Mouse (Mus musculus): ENCODE data around the gene 1700001J03Rik. TPM values are rescaled to one million over a fixed set of nuclear protein-coding genes. Genes with fewer than 3 reads are reported as not detected.
A peak's percentile ranks its signal among the peaks of the same experiment; 100 is the strongest.
"Not testable (repeated sequence)": the region's sequence is repeated elsewhere in the genome, so short reads cannot be mapped to it uniquely, and the experiment has no call there.

The 1700001J03Rik gene
- polyA plus RNA-seq, 2 experiments, result 0.38 TPM; not detected in 1

DNA sequence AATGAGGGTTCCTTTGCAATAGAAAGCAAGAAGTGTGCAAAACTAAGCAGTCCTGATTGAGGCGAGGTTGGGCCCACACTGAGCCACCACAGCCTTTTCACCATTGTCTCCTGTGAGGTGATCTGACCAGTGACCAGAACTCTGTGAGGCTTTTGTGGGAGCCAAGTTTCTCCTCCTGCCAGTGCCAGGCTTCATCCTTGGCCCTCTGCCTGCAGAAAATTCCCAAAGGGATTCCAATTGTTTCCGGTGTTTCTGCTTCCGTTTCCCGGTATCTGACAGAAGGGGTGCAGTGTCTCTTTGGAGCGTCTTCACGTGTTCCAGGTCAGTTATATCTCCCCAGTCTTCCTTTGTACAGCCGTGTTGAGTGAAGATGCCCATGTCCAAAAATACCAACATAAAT is 3.6 kb upstream of the 1700001J03Rik start:
- no peak for TF ChIP-seq POLR2A (IDR thresholded peaks at IDR 0.05; ENCODE audit: borderline replicate concordance, extremely low read depth, insufficient read depth, insufficient read length)
- H3K4me2 ChIP-seq (replicated peaks; ENCODE audit: low read depth, low read length, severe bottlenecking), result no peak overlapping the region
- H3K36me3 ChIP-seq (ENCODE audit: control insufficient read depth, insufficient read depth, low read length), result no peaks in the 10 kb centered on the region
- H3K9ac ChIP-seq (ENCODE audit: low read depth, low read length, severe bottlenecking), result no peak overlapping the region
- H3K4me1 ChIP-seq (ENCODE audit: control insufficient read depth, insufficient read depth, low read length), result no peaks in the 10 kb centered on the region
- no peaks in the 10 kb centered on the region for H3K27me3 ChIP-seq (ENCODE audit: control insufficient read depth, insufficient read depth, low read length)
- DNase-seq (ENCODE audit: low spot score) (no peak), ATAC-seq (ENCODE audit: low FRiP score, low read depth) (no peak)
- WGBS, result 89% methylated on average over 7 of the region's 7 CpGs
- no peak overlapping the region for H3K27ac ChIP-seq (replicated peaks; ENCODE audit: low read depth, low read length)
- H3K9me3 ChIP-seq (ENCODE audit: control insufficient read depth, low read length), result no peaks in the 10 kb centered on the region
- no peak overlapping the region for H3K4me3 ChIP-seq (replicated peaks; ENCODE audit: low read length)

- WGBS, result 84% methylated on average over 1 of the region's 1 CpGs
- H3K9me3 ChIP-seq (ENCODE audit: control insufficient read depth, low read length), result no peaks in the 10 kb centered on the region
- no peak overlapping the region for H3K27ac ChIP-seq (replicated peaks; ENCODE audit: low read depth, low read length)
- H3K9ac ChIP-seq (ENCODE audit: low read depth, low read length, severe bottlenecking), result no peak overlapping the region
- DNase-seq (ENCODE audit: low spot score) (no peak), ATAC-seq (ENCODE audit: low FRiP score, low read depth) (no peak)
- TF ChIP-seq POLR2A (IDR thresholded peaks at IDR 0.05; ENCODE audit: borderline replicate concordance, extremely low read depth, insufficient read depth, insufficient read length), result no peak
- no peaks in the 10 kb centered on the region for H3K4me1 ChIP-seq (ENCODE audit: control insufficient read depth, insufficient read depth, low read length)
- no peak overlapping the region for H3K4me2 ChIP-seq (replicated peaks; ENCODE audit: low read depth, low read length, severe bottlenecking)
- H3K36me3 ChIP-seq (ENCODE audit: control insufficient read depth, insufficient read depth, low read length), result no peaks in the 10 kb centered on the region
- H3K27me3 ChIP-seq (ENCODE audit: control insufficient read depth, insufficient read depth, low read length), result no peaks in the 10 kb centered on the region
- no peak overlapping the region for H3K4me3 ChIP-seq (replicated peaks; ENCODE audit: low read length)
Observed at GRCm38 (mm10) chr5:146188144-146188543, 3.0 kb upstream of the 1700001J03Rik start.

DNA sequence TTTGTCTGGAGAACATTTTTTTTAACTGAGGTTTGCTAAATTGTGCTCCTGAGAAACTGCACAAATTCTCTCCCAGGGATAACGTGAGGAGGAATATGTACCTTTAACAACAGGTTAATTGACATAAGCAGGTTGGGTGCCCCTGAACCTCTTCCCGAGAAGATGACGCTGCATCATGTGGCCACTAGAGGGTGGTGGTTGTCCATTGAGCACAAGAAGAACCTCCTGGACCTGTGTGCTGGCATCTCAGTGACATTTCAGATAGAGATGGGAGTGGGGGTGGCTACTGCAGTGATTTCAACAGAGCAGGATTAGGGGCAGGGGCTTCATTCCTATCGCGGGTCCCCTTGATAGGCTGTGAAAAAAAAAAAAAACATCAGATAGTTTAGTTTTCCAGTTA is 2.3 kb upstream of the 1700001J03Rik start:
- H3K4me2 ChIP-seq (replicated peaks; ENCODE audit: low read depth, low read length, severe bottlenecking); H3K4me3 ChIP-seq (replicated peaks; ENCODE audit: low read length); H3K9me3 ChIP-seq (ENCODE audit: control insufficient read depth, low read length); H3K27me3 ChIP-seq (ENCODE audit: control insufficient read depth, insufficient read depth, low read length); H3K4me1 ChIP-seq (ENCODE audit: control insufficient read depth, insufficient read depth, low read length); ATAC-seq (ENCODE audit: low FRiP score, low read depth); H3K27ac ChIP-seq (replicated peaks; ENCODE audit: low read depth, low read length); H3K9ac ChIP-seq (ENCODE audit: low read depth, low read length, severe bottlenecking); H3K36me3 ChIP-seq (ENCODE audit: control insufficient read depth, insufficient read depth, low read length): not testable (repeated sequence)
- WGBS, result 36% methylated on average over 5 of the region's 5 CpGs
- DNase-seq (ENCODE audit: low spot score), result peak; percentile 5

DNA sequence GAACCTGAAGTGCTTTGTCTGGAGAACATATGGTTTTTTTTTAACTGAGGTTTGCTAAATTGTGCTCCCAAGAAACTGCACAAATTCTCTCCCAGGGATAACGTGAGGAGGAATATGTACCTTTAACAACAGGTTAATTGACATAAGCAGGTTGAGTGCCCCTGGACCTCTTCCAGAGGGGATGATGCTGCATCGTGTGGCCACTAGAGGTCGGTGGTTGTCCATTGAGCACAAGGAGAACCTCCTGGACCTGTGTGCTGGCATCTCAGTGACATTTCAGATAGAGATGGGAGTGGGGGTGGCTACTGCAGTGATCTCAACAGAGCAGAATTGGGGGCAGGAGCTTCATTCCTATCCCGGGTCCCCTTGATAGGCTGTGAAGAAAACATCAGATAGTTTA is 12.4 kb downstream of the 1700001J03Rik start:
- not testable (repeated sequence) for ATAC-seq (ENCODE audit: low FRiP score, low read depth); H3K36me3 ChIP-seq (ENCODE audit: control insufficient read depth, insufficient read depth, low read length); H3K4me3 ChIP-seq (replicated peaks; ENCODE audit: low read length); H3K9ac ChIP-seq (ENCODE audit: low read depth, low read length, severe bottlenecking); H3K9me3 ChIP-seq (ENCODE audit: control insufficient read depth, low read length); DNase-seq (ENCODE audit: low spot score); H3K4me2 ChIP-seq (replicated peaks; ENCODE audit: low read depth, low read length, severe bottlenecking); H3K4me1 ChIP-seq (ENCODE audit: control insufficient read depth, insufficient read depth, low read length); H3K27ac ChIP-seq (replicated peaks; ENCODE audit: low read depth, low read length); H3K27me3 ChIP-seq (ENCODE audit: control insufficient read depth, insufficient read depth, low read length)
- WGBS, result 62% methylated on average over 4 of the region's 4 CpGs

DNA sequence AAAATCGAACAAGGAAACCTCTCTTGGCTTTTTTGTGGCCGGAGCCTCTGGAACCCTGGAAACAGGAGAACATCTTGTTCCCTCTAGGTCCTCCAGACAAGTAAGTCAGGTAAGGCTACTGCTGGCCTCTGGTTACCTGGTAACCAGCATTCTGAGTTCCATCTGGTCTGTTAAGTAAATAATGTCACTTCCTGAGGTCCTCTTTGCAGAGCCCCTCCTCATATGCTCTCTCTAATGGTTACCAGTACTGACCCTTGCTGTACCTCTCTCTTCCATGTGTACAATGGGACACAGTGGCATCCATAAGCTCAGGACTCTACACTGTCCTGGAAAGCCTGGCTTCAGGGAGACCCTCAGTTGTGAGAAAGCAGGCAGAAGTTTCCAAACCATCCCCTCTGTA is 14.5 kb downstream of the 1700001J03Rik start, which contains the start of gene Gm6309:
TSS of gene Gm6309 (minus strand) at position 101 of the 400 bp plus-strand sequence.
- H3K27ac ChIP-seq (replicated peaks; ENCODE audit: low read depth, low read length); H3K27me3 ChIP-seq (ENCODE audit: control insufficient read depth, insufficient read depth, low read length); H3K9me3 ChIP-seq (ENCODE audit: control insufficient read depth, low read length); H3K4me1 ChIP-seq (ENCODE audit: control insufficient read depth, insufficient read depth, low read length); H3K4me2 ChIP-seq (replicated peaks; ENCODE audit: low read depth, low read length, severe bottlenecking); H3K9ac ChIP-seq (ENCODE audit: low read depth, low read length, severe bottlenecking); DNase-seq (ENCODE audit: low spot score); H3K36me3 ChIP-seq (ENCODE audit: control insufficient read depth, insufficient read depth, low read length); H3K4me3 ChIP-seq (replicated peaks; ENCODE audit: low read length); ATAC-seq (ENCODE audit: low FRiP score, low read depth): not testable (repeated sequence)
- WGBS, result 79% methylated on average over 2 of the region's 2 CpGs

- H3K9ac ChIP-seq (ENCODE audit: low read depth, low read length, severe bottlenecking); H3K4me3 ChIP-seq (replicated peaks; ENCODE audit: low read length); H3K27me3 ChIP-seq (ENCODE audit: control insufficient read depth, insufficient read depth, low read length); ATAC-seq (ENCODE audit: low FRiP score, low read depth); DNase-seq (ENCODE audit: low spot score); H3K4me2 ChIP-seq (replicated peaks; ENCODE audit: low read depth, low read length, severe bottlenecking); H3K27ac ChIP-seq (replicated peaks; ENCODE audit: low read depth, low read length); H3K9me3 ChIP-seq (ENCODE audit: control insufficient read depth, low read length); H3K4me1 ChIP-seq (ENCODE audit: control insufficient read depth, insufficient read depth, low read length); H3K36me3 ChIP-seq (ENCODE audit: control insufficient read depth, insufficient read depth, low read length): not testable (repeated sequence)
- 89% methylated on average over 3 of the region's 3 CpGs for WGBS
Observed at GRCm38 (mm10) chr5:146160439-146160838, 24.7 kb downstream of the 1700001J03Rik start, which contains the start of gene Gm5565. Gene Gm5565 (minus strand): TSS chr5:146160539.

DNA sequence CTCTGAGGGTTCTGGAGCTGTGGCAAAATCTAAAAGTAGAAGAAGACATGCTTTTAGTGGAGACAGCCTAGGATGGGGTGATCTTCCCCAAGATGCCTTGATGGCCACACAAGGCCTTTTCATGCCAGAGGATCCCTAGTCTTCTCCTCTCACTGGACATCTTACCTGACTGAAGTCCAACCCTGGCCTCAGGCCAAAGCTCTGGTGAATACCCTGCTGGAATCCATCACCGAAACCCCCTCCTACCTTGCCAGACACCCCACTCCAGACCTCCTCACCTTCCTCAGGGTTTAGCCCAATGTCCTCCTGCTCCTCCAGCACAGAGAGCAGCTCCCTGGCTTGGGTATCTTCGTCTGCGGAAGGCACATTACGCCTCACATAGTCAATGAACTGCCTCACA is 26.8 kb downstream of the 1700001J03Rik start:
- H3K9me3 ChIP-seq (ENCODE audit: control insufficient read depth, low read length); DNase-seq (ENCODE audit: low spot score); H3K4me1 ChIP-seq (ENCODE audit: control insufficient read depth, insufficient read depth, low read length); H3K27ac ChIP-seq (replicated peaks; ENCODE audit: low read depth, low read length); ATAC-seq (ENCODE audit: low FRiP score, low read depth); H3K36me3 ChIP-seq (ENCODE audit: control insufficient read depth, insufficient read depth, low read length); H3K27me3 ChIP-seq (ENCODE audit: control insufficient read depth, insufficient read depth, low read length); H3K4me3 ChIP-seq (replicated peaks; ENCODE audit: low read length); H3K4me2 ChIP-seq (replicated peaks; ENCODE audit: low read depth, low read length, severe bottlenecking); H3K9ac ChIP-seq (ENCODE audit: low read depth, low read length, severe bottlenecking): not testable (repeated sequence)
- 91% methylated on average over 4 of the region's 4 CpGs for WGBS
